Mouse (Mus musculus) forebrain, embryonic 11.5 days (tissue): ENCODE data around the gene Ddx24. TPM values are rescaled to one million over a fixed set of nuclear protein-coding genes. Genes with fewer than 3 reads are reported as not detected.

Experiments
- ATAC-seq: fragments of 200-750 bp; cut with Nextera tagmentation; replicated peaks from 2 replicates; pipeline ENCODE4 v1.8.0; 2017; ENCODE audit warnings: moderate TSS enrichment; ENCODE audit not compliant: low FRiP score
- DNase-seq: peaks from one replicate; pipeline ENCODE4 v3.0.0-alpha.2; 2017; ENCODE audit warnings: low spot score
- H3K27ac ChIP-seq: fragments of 300-500 bp; sonication (generic); 2 replicates; pipeline ENCODE4 v1.5.1; 2014; ENCODE audit warnings: low read depth, low read length
- H3K27me3 ChIP-seq: fragments of 300-500 bp; sonication (generic); 2 replicates; pipeline ENCODE4 v1.6.1; 2014; ENCODE audit warnings: mild to moderate bottlenecking, low read length, mixed read lengths; ENCODE audit not compliant: control insufficient read depth, insufficient read depth
- H3K36me3 ChIP-seq: fragments of 300-500 bp; sonication (generic); 2 replicates; pipeline ENCODE4 v1.6.1; 2014; ENCODE audit warnings: mild to moderate bottlenecking, low read length, moderate library complexity, mixed read lengths; ENCODE audit not compliant: control insufficient read depth, insufficient read depth
- H3K4me1 ChIP-seq: fragments of 300-500 bp; sonication (generic); replicated peaks from 2 replicates; pipeline ENCODE4 v1.6.1; 2014; ENCODE audit warnings: low read length, mixed read lengths; ENCODE audit not compliant: control insufficient read depth, insufficient read depth
- H3K4me2 ChIP-seq: fragments of 300-500 bp; sonication (generic); 2 replicates; pipeline ENCODE4 v1.6.1; 2014; ENCODE audit warnings: low read depth, mild to moderate bottlenecking, low read length, moderate library complexity, mixed read lengths; ENCODE audit not compliant: severe bottlenecking
- H3K4me3 ChIP-seq: fragments of 300-500 bp; sonication (generic); 2 replicates; pipeline ENCODE4 v1.5.1; 2014; ENCODE audit warnings: low read depth, low read length
- H3K9ac ChIP-seq: fragments of 300-500 bp; sonication (generic); 2 replicates; pipeline ENCODE4 v1.6.1; 2014; ENCODE audit warnings: low read length
- H3K9me3 ChIP-seq: fragments of 300-500 bp; sonication (generic); 2 replicates; pipeline ENCODE4 v1.6.1; 2016; ENCODE audit warnings: low read length, mixed read lengths; ENCODE audit not compliant: control insufficient read depth
- WGBS: fragments of 180-500 bp; shearing (Covaris S2); extraction: QIAGEN DNeasy Blood & Tissue Kit; methylation state at CpG from one replicate; pipeline ENCODE4 v1.1.7; 2014; 5-methylcytosine and 5-hydroxymethylcytosine counted together
- polyA plus RNA-seq: library from polyadenylated mRNA; unstranded; fragments of >200 nt; fragmentation: Nextera tagmentation; extraction: Ambion mirVana; gene quantifications from 2 replicates; pipeline ENCODE4 v1.2.1, GENCODE M21; 2014

Gene Ddx24
- polyA plus RNA-seq, 1 experiment from 2014 or later: 109 TPM

DNA sequence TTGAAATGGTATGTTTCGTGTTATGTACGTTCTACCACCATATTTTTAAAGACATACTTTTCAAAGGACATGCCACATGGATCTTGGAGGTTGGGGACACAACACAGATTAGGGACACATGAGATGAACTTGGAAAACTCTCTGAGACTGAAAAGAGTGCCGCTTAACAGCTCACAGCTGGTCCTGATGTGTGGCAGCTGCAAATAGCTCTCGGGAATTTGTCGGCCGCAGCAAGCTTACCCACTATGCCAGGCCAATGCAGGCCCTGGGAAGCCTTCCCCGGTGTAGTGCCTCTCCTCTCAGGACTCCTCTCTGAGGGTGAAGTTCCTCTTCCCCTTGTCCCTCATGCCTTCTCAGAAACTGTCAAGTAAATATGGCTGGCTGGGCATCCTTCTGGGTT, 28.9 kb downstream of the Ddx24 start:
- no peak overlapping the region for H3K4me2 ChIP-seq
- no peaks in the 10 kb centered on the region for H3K4me1 ChIP-seq
- WGBS: 84% methylated on average over 7 of the region's 7 CpGs

DNA sequence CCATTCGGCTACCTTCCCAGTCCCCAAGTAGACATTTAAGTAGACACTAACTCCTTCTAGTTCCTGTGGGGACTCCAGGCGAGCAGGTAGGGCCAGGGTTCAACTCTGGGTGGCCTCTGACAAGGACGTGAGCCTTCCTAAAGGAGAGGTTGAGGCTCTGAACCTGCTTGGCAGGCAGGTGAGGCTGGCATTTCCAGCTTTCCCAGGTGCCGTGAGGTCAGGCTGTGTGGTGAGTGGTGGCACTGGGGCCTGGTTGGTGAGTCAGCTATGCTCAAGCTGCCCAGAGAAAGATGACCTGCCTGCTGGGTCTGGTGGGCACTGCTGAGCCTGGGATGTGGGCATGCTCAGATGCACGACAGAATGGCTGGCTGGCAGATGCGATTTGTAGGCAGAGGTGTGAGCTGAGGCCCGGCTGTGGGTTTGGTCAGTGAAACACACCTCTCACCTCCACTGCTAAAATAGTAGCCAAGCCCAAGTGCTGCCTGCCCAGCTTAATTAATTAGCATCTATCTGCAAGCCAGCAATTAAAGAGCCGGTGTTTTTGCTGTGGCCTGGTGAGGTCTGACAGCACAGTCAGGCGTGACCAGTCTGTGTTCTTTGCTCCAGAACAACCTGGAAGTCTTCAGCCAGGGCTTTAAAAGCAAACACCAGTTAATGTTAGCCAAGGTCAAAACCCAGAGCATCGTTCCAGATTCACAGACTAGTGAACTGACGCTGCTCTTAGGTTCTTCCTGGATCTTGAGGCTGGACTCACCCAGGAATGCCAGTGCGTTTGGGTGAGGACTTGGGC, 29.9 kb downstream of the Ddx24 start:
- no peak overlapping the region for H3K9ac ChIP-seq
- DNase-seq: no peak
- no peaks in the 10 kb centered on the region for H3K9me3 ChIP-seq
- 81% methylated on average over 12 of the region's 12 CpGs for WGBS
- no peaks in the 10 kb centered on the region for H3K36me3 ChIP-seq
- no peak for ATAC-seq
- no peak overlapping the region for H3K4me2 ChIP-seq
- H3K4me3 ChIP-seq: no peak overlapping the region
- H3K27ac ChIP-seq: no peak overlapping the region
- no peaks in the 10 kb centered on the region for H3K4me1 ChIP-seq
- H3K27me3 ChIP-seq: no peaks in the 10 kb centered on the region

More for the DNA sequence above, 28.9 kb downstream of the Ddx24 start:
- Histone ChIP-seq H3K36me3 (no peaks in the 10 kb centered on the region), H3K27me3 (no peaks in the 10 kb centered on the region), H3K9ac (no peak overlapping the region), H3K4me3 (no peak overlapping the region), H3K27ac (no peak overlapping the region), H3K9me3 (no peaks in the 10 kb centered on the region)
- ATAC-seq (no peak), DNase-seq (no peak)

DNA sequence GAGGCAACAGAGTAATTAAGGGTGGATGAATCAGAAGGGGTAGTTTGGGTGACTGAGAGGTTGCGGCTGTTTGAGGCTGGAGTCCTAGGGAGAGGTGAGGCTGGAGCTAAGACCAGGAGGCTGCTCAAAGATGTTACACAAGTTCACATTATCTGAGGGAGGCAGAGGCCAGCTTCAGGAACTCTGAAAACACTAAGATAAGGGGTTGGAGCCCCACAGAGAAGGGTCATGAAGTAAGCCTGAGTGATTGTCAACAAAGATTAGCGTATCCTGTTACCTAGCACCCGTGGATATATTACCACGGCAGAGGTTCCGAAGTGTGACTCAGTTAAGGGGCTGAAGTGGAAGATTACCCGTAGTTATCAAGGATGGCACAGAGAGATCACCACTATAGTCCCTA, 32.1 kb downstream of the Ddx24 start:
- no peak overlapping the region for H3K4me3 ChIP-seq
- DNase-seq (no peak), ATAC-seq (no peak)
- no peaks in the 10 kb centered on the region for H3K4me1 ChIP-seq
- H3K9ac ChIP-seq: no peak overlapping the region
- no peaks in the 10 kb centered on the region for H3K36me3 ChIP-seq
- H3K27me3 ChIP-seq: no peaks in the 10 kb centered on the region
- WGBS: 67% methylated on average over 6 of the region's 6 CpGs
- no peak overlapping the region for H3K4me2 ChIP-seq
- H3K27ac ChIP-seq: no peak overlapping the region
- no peaks in the 10 kb centered on the region for H3K9me3 ChIP-seq

DNA sequence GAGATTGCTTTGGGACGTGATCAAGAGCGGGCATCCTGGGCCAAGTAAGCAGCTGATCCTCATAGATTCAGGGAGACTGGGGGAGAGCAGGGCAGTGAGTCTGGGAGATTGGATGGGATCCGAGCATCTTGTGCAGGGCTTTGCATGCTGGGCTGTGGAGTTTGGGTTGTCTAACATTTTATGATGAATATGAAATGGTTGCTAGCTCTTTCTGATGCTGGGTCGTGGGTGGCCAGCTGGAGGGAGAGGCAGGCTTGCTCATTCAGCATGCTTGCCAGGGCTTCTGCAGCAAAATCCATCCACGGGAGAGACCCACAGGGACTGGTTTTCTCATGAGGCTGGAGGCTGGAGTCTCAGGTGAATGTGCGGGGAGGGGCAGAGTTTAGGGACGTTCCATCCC, 34.5 kb downstream of the Ddx24 start:
- Histone ChIP-seq H3K4me1 (no peaks in the 10 kb centered on the region), H3K4me3 (no peak overlapping the region), H3K27me3 (no peaks in the 10 kb centered on the region), H3K9ac (no peak overlapping the region), H3K27ac (no peak overlapping the region), H3K36me3 (no peaks in the 10 kb centered on the region), H3K4me2 (no peak overlapping the region), H3K9me3 (no peaks in the 10 kb centered on the region)
- ATAC-seq: no peak
- DNase-seq: no peak
- 84% methylated on average over 7 of the region's 7 CpGs for WGBS

DNA sequence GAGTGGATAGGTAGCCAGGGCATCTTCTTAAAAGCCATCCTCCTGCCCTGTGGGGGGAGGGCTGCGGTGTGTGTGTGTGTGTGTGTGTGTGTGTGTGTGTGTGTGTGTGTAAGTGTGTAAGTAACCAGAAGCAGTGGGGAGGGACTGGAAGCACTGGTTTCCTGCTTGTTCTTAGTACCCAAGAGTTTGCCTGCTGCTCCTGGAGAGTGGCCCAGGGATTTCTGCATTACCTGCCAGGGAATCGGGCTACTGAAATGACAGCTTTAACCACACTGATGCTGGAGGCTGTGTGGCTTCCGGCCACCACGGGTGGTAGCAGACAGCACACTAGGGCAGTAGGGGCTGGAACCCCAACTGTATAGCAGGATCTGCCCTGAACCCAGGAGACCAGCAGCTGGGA, 35.6 kb downstream of the Ddx24 start:
- no peak for DNase-seq
- no peak for ATAC-seq
- Histone ChIP-seq H3K36me3 (no peaks in the 10 kb centered on the region), H3K27ac (no peak overlapping the region), H3K9ac (no peak overlapping the region), H3K4me1 (no peaks in the 10 kb centered on the region), H3K4me3 (no peak overlapping the region), H3K27me3 (no peaks in the 10 kb centered on the region), H3K4me2 (no peak overlapping the region), H3K9me3 (no peaks in the 10 kb centered on the region)
- 91% methylated on average over 4 of the region's 4 CpGs for WGBS

DNA sequence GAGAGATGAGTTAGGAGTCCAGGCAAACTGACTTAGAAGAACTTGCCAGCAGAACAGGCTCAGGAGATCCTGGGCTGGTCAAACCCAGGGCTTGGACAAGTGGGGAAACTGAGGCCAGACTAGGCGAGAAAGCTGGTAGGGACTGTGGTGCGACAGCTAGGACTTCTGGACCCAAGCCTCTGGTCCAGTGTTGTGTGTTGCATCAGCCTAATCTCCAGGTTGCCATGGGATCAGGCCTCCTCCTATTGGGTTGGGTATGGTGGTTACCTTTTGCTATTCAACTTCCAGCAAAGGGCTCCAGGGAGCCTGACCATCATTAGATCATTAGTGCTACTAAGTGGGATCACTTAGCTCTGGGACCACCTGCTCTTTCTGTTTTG, 36.3 kb downstream of the Ddx24 start:
- peak overlapping the region; percentile 77 for H3K4me2 ChIP-seq
- H3K4me1 ChIP-seq: no peaks in the 10 kb centered on the region
- no peaks in the 10 kb centered on the region for H3K9me3 ChIP-seq
- H3K4me3 ChIP-seq: peak overlapping the region; percentile 68
- WGBS: 58% methylated on average over 2 of the region's 2 CpGs
- peak overlapping the region; percentile 85 for H3K9ac ChIP-seq
- no peak overlapping the region for H3K27ac ChIP-seq
- no peaks in the 10 kb centered on the region for H3K27me3 ChIP-seq
- no peak for ATAC-seq
- H3K36me3 ChIP-seq: no peaks in the 10 kb centered on the region
- no peak for DNase-seq

DNA sequence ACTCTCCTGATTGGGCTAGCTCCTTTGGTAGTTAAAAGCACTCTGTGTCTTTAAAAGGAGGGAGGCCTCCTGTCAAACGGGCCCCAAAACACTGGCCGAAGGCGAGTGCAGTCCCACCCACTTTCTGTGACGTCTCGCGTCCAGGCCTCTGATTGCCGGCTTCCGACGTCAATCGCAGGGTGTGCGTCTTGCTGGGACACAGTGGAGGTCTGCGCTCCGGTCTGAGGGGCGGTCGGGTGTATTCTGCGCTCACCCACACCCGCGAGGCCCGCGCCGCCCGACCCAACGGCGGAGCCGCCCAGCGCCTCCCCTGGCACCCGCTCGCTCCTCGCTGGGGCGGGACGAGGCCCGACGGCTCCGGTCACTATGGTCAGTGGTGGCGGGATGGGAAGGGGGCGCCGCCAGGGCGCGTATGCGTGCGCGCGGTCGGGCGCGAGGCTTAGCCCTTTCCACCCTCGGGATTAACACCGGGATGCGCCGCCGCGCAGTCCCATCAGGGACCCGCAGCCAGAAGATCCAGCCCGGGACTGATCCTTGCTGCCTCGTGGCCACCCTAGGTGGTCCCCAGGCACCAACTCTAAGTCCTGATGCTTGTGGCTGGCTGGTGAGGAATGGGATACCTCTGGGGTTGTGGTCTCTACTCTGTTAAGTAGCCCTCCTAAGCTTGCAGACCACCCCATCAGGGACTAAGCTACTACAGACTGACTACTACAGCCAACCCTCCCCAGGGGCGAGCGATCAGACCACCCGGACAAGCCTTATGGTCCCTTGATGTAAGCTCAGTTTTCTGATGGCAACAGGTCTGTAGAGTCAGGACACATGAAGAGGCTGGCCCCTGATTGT, 36.9 kb downstream of the Ddx24 start, which contains the start of gene Otub2:
TSS of gene Otub2 (plus strand) at position 178 of the 843 bp plus-strand sequence.
- Histone ChIP-seq H3K4me3 (peak within 1 kb of the TSS; percentile 68), H3K9me3 (no peaks in the 10 kb centered on the region), H3K4me1 (no peaks in the 10 kb centered on the region), H3K27ac (no peak within 1 kb of the TSS), H3K27me3 (no peaks in the 10 kb centered on the region), H3K36me3 (no peaks in the 10 kb centered on the region), H3K4me2 (peak within 1 kb of the TSS; percentile 77), H3K9ac (peak within 1 kb of the TSS; percentile 85)
- ATAC-seq: peak; percentile 99
- peak; percentile 96 for DNase-seq
- under 1% methylated on average over 58 of the region's 58 CpGs for WGBS

DNA sequence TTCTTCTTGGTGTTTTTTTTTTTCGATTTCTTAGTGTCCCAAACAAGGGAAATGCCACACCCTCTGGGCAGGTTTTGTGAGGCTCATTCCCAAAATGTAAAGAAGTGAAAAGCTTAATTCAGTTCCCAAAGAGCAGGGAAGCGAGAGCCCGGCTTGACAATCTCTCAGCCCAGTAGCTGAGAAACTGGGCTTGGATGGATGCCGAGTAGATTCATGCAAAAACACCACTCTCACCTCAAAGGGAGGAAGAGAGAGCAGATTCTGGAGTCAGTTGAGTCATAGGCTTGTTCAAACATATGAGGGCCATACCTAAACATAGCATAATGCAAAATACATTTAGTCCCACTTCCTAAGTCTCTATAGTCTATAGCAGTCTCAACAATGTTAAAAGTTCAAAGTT, 45.4 kb downstream of the Ddx24 start:
- 80% methylated on average over 4 of the region's 4 CpGs for WGBS
- DNase-seq: no peak
- Histone ChIP-seq H3K27ac (no peak overlapping the region), H3K36me3 (no peaks in the 10 kb centered on the region), H3K9ac (no peak overlapping the region), H3K27me3 (no peaks in the 10 kb centered on the region), H3K4me3 (no peak overlapping the region), H3K4me2 (no peak overlapping the region), H3K9me3 (no peaks in the 10 kb centered on the region), H3K4me1 (no peaks in the 10 kb centered on the region)
- ATAC-seq: no peak
